Mouse (Mus musculus): ENCODE results near the gene Pycr2.

Gene Pycr2

GRCm38 (mm10) chr1:180904039-180904814 is at the start of gene Pycr2:
Gene Pycr2, plus strand, starts transcription at chr1:180904293.
- in situ Hi-C loops (cut with MboI; ENCODE audit: low pct_unique_long_range_greater_than_20kb in 1 of 2, low sequenced_read_pairs in 2 of 2, unreplicated experiment in 1 of 2) = loop anchor here in 1 of 2 experiments (5.0 kb wide), 1 partner anchor 73 kb away; no protein-coding TSS in a partner anchor

- in situ Hi-C loops (cut with MboI; ENCODE audit: low pct_unique_long_range_greater_than_20kb in 1 of 2, low sequenced_read_pairs in 2 of 2, unreplicated experiment in 1 of 2) = loop anchor here (25.0 kb wide), 1 partner anchor 279 kb away; the partner anchor contains the start of genes Cnih4 (in 2 of the 2) and Nvl (in 2 of the 2)
These were observed 45.3 kb upstream of the Pycr2 start for GRCm38 (mm10) chr1:180858763-180859162.

GRCm38 (mm10) chr1:180860030-180860429 is 44.1 kb upstream of the Pycr2 start:
- in situ Hi-C loops (cut with MboI; ENCODE audit: low pct_unique_long_range_greater_than_20kb in 1 of 2, low sequenced_read_pairs in 2 of 2, unreplicated experiment in 1 of 2) = loop anchor here (25.0 kb wide), 1 partner anchor 277 kb away; the partner anchor contains the start of genes Cnih4 (in 2 of the 2) and Nvl (in 2 of the 2)

GRCm38 (mm10) chr1:180863606-180864005 is 40.5 kb upstream of the Pycr2 start:
- in situ Hi-C loops (cut with MboI; ENCODE audit: low pct_unique_long_range_greater_than_20kb in 1 of 2, low sequenced_read_pairs in 2 of 2, unreplicated experiment in 1 of 2) = loop anchor here (25.0 kb wide), 1 partner anchor 274 kb away; the partner anchor contains the start of genes Cnih4 (in 2 of the 2) and Nvl (in 2 of the 2)

GRCm38 (mm10) chr1:180866001-180866400 is 38.1 kb upstream of the Pycr2 start:
- in situ Hi-C loops (cut with MboI; ENCODE audit: low pct_unique_long_range_greater_than_20kb in 1 of 2, low sequenced_read_pairs in 2 of 2, unreplicated experiment in 1 of 2) = loop anchor here (25.0 kb wide), 1 partner anchor 271 kb away; the partner anchor contains the start of genes Cnih4 (in 2 of the 2) and Nvl (in 2 of the 2)

- in situ Hi-C loops (cut with MboI; ENCODE audit: low pct_unique_long_range_greater_than_20kb in 1 of 2, low sequenced_read_pairs in 2 of 2, unreplicated experiment in 1 of 2) = loop anchor here (25.0 kb wide), 1 partner anchor 267 kb away; the partner anchor contains the start of genes Cnih4 (in 2 of the 2) and Nvl (in 2 of the 2)
These were observed 33.9 kb upstream of the Pycr2 start for GRCm38 (mm10) chr1:180870122-180870650.

GRCm38 (mm10) chr1:180873861-180874484 is 30.1 kb upstream of the Pycr2 start:
- in situ Hi-C loops (cut with MboI; ENCODE audit: low pct_unique_long_range_greater_than_20kb in 1 of 2, low sequenced_read_pairs in 2 of 2, unreplicated experiment in 1 of 2) = loop anchor here (25.0 kb wide), 1 partner anchor 263 kb away; the partner anchor contains the start of genes Cnih4 (in 2 of the 2) and Nvl (in 2 of the 2)

- in situ Hi-C loops (cut with MboI; ENCODE audit: low pct_unique_long_range_greater_than_20kb in 1 of 2, low sequenced_read_pairs in 2 of 2, unreplicated experiment in 1 of 2) = loop anchor here (25.0 kb wide), 1 partner anchor 263 kb away; the partner anchor contains the start of genes Cnih4 (in 2 of the 2) and Nvl (in 2 of the 2)
These were observed 29.5 kb upstream of the Pycr2 start for GRCm38 (mm10) chr1:180874615-180875014.

- in situ Hi-C loops (cut with MboI; ENCODE audit: low pct_unique_long_range_greater_than_20kb in 1 of 2, low sequenced_read_pairs in 2 of 2, unreplicated experiment in 1 of 2) = no loop called here
These were observed 29.0 kb upstream of the Pycr2 start for GRCm38 (mm10) chr1:180875126-180875525.

- in situ Hi-C loops (cut with MboI; ENCODE audit: low pct_unique_long_range_greater_than_20kb in 1 of 2, low sequenced_read_pairs in 2 of 2, unreplicated experiment in 1 of 2) = no loop called here
These were observed 26.6 kb upstream of the Pycr2 start for GRCm38 (mm10) chr1:180877466-180877865.

- in situ Hi-C loops (cut with MboI; ENCODE audit: low pct_unique_long_range_greater_than_20kb in 1 of 2, low sequenced_read_pairs in 2 of 2, unreplicated experiment in 1 of 2) = no loop called here
These were observed 22.3 kb upstream of the Pycr2 start for GRCm38 (mm10) chr1:180881768-180882167.

GRCm38 (mm10) chr1:180883731-180884130 is 20.4 kb upstream of the Pycr2 start:
- in situ Hi-C loops (cut with MboI; ENCODE audit: low pct_unique_long_range_greater_than_20kb in 1 of 2, low sequenced_read_pairs in 2 of 2, unreplicated experiment in 1 of 2) = no loop called here

- in situ Hi-C loops (cut with MboI; ENCODE audit: low pct_unique_long_range_greater_than_20kb in 1 of 2, low sequenced_read_pairs in 2 of 2, unreplicated experiment in 1 of 2) = no loop called here
These were observed 19.6 kb upstream of the Pycr2 start for GRCm38 (mm10) chr1:180884484-180884883.

GRCm38 (mm10) chr1:180888556-180889042 is 15.5 kb upstream of the Pycr2 start:
- in situ Hi-C loops (cut with MboI; ENCODE audit: low pct_unique_long_range_greater_than_20kb in 1 of 2, low sequenced_read_pairs in 2 of 2, unreplicated experiment in 1 of 2) = loop anchor here in 1 of 2 experiments (5.0 kb wide), 1 partner anchor 34 kb away; no protein-coding TSS in a partner anchor

- in situ Hi-C loops (cut with MboI; ENCODE audit: low pct_unique_long_range_greater_than_20kb in 1 of 2, low sequenced_read_pairs in 2 of 2, unreplicated experiment in 1 of 2) = loop anchor here in 1 of 2 experiments (5.0 kb wide), 1 partner anchor 33 kb away; no protein-coding TSS in a partner anchor
These were observed 14.9 kb upstream of the Pycr2 start for GRCm38 (mm10) chr1:180889172-180889571.

GRCm38 (mm10) chr1:180889841-180890240 is 14.3 kb upstream of the Pycr2 start:
- in situ Hi-C loops (cut with MboI; ENCODE audit: low pct_unique_long_range_greater_than_20kb in 1 of 2, low sequenced_read_pairs in 2 of 2, unreplicated experiment in 1 of 2) = loop anchor here in 1 of 2 experiments (5.0 kb wide), 1 partner anchor 32 kb away; no protein-coding TSS in a partner anchor

- in situ Hi-C loops (cut with MboI; ENCODE audit: low pct_unique_long_range_greater_than_20kb in 1 of 2, low sequenced_read_pairs in 2 of 2, unreplicated experiment in 1 of 2) = no loop called here
These were observed 11.3 kb upstream of the Pycr2 start, which contains the start of gene Lefty2 for GRCm38 (mm10) chr1:180892808-180893207. Gene Lefty2, plus strand, starts transcription at chr1:180893108.
